Mouse (Mus musculus): ENCODE measurements around the gene Slc15a4. TPM values are rescaled to one million over a fixed set of nuclear protein-coding genes. Genes with fewer than 3 reads are reported as not detected.

Slc15a4 gene
- polyA plus RNA-seq, 2 experiments, result 5.6 to 5.7 TPM

DNA sequence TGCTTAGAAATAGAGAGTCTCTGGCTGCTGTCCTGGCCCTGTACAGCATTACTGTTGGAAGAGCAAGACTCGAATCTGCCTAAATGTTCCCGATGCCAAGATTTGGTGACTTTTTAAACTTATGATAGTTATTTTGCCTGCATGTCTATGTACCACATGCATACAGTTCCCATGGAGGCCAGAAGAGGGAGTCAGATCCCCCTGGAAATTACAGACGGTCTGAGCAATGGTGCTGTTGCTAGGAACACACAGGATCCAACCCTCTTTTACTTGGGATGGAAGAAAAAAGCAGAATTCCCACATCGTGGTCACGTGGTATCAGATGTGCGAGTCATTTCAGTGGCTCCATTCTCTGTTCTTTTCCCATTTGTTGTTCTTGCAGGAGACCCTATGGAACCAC lies 39.8 kb downstream of the Slc15a4 start:
- ATAC-seq (ENCODE audit: insufficient read depth), result no peak

DNA sequence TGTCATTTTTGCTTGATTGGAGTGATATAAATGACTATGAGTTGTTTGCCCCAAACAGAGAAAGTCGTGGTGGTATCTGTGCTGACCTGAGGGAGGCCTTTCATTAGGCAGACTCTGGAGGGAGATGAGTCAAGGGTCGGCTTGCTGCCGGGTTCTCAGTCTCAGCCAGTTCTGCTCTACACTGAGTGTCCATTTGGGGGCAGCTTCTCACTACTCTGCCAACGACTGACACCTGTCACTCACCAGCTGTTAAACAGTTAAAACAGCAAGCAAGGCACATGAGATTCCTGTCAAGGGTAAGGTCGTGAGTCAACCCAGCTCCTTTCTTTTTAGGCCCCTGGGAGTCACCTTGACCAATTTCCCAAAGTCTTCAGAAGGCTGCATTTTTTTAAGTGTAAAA lies 40.3 kb downstream of the Slc15a4 start:
- H3K4me2 ChIP-seq (ENCODE audit: low read depth), result no peak overlapping the region
- H3K4me3 ChIP-seq (ENCODE audit: insufficient read depth in 1 of 2, low read depth in 2 of 2, low read length in 2 of 2), result no peak overlapping the region
- no peak for ATAC-seq (ENCODE audit: insufficient read depth)
- no peaks in the 10 kb centered on the region for H3K4me1 ChIP-seq (replicated peaks; ENCODE audit: control insufficient read depth in 2 of 2, insufficient read depth in 2 of 2, low read length in 1 of 2)
- TF ChIP-seq EP300 (IDR thresholded peaks at IDR 0.05; ENCODE audit: low read depth), result no peak
- TF ChIP-seq CTCF (IDR thresholded peaks at IDR 0.05; ENCODE audit: low read depth), result no peak
- no peaks in the 10 kb centered on the region for H3K27me3 ChIP-seq (ENCODE audit: control insufficient read depth, insufficient read depth, low read length)
- no peak overlapping the region for H3K9ac ChIP-seq (replicated peaks)
- no peak overlapping the region for H3K27ac ChIP-seq
- peaks cover 13% of the 10 kb centered on the region for H3K36me3 ChIP-seq (replicated peaks; ENCODE audit: control insufficient read depth, insufficient read depth, low read depth)
- WGBS (ENCODE audit: insufficient replicate concordance), result 60% methylated on average over 5 of the region's 5 CpGs
- H3K9me3 ChIP-seq (ENCODE audit: control insufficient read depth, low read length), result no peaks in the 10 kb centered on the region
- DNase-seq (ENCODE audit: low read depth in 3 of 3, low spot score in 3 of 3), result no peak

More for the DNA sequence above, 39.8 kb downstream of the Slc15a4 start:
- H3K4me1 ChIP-seq (replicated peaks; ENCODE audit: control insufficient read depth in 2 of 2, insufficient read depth in 2 of 2, low read length in 1 of 2), result no peaks in the 10 kb centered on the region
- no peak overlapping the region for H3K27ac ChIP-seq
- DNase-seq (ENCODE audit: low read depth in 3 of 3, low spot score in 3 of 3), result no peak
- H3K9ac ChIP-seq (replicated peaks), result no peak overlapping the region
- no peak overlapping the region for H3K4me2 ChIP-seq (ENCODE audit: low read depth)
- peaks cover 13% of the 10 kb centered on the region for H3K36me3 ChIP-seq (replicated peaks; ENCODE audit: control insufficient read depth, insufficient read depth, low read depth)
- TF ChIP-seq EP300 (IDR thresholded peaks at IDR 0.05; ENCODE audit: low read depth), result no peak
- peak; percentile 51 for TF ChIP-seq CTCF (IDR thresholded peaks at IDR 0.05; ENCODE audit: low read depth)
- no peak overlapping the region for H3K4me3 ChIP-seq (ENCODE audit: insufficient read depth in 1 of 2, low read depth in 2 of 2, low read length in 2 of 2)
- no peaks in the 10 kb centered on the region for H3K9me3 ChIP-seq (ENCODE audit: control insufficient read depth, low read length)
- H3K27me3 ChIP-seq (ENCODE audit: control insufficient read depth, insufficient read depth, low read length), result no peaks in the 10 kb centered on the region
- 68% methylated on average over 6 of the region's 6 CpGs for WGBS (ENCODE audit: insufficient replicate concordance)

DNA sequence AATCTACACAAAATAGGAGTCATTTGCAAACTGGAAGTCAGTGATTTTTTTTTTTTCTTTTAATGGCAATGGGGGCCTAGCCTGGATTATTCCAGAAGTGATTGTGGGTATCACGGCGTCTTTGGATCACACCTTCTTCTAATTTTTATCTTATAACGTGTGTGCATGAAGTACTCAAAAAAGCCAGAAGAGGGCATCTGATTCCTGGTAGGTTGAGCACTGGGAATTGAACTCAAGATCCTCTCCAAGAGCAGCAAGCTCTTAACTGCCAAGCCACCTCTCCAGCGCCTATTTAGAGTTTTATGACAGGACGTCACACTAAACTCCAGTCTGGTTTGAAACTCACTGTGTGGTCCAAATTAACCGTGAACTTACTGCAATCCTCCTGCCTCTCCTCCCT lies 44.8 kb downstream of the Slc15a4 start:
- TF ChIP-seq EP300 (IDR thresholded peaks at IDR 0.05; ENCODE audit: low read depth) (no peak), CTCF (IDR thresholded peaks at IDR 0.05; ENCODE audit: low read depth) (no peak)
- H3K4me2 ChIP-seq (ENCODE audit: low read depth), result no peak overlapping the region

DNA sequence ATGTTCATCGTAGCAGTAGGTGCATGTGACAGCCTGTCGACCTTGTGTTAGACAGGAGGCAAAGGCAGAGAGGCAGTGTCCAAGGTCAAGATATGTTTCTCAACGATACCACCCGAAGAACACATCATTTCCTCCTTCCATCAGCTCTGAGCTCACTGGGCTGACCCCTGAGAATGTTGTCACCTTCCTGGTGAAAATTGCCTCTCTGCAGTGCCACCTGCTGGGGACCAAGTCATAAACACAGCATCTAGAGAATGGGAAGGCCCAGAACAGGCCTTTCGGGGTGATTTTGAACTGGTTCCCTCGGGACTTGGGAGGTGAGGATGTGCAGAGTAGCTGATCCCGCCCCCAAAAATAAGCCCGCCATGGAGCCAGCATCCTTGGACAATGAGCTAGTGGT lies 49.0 kb downstream of the Slc15a4 start:
- no peaks in the 10 kb centered on the region for H3K27me3 ChIP-seq (ENCODE audit: control insufficient read depth, insufficient read depth, low read length)
- 62% methylated on average over 8 of the region's 8 CpGs for WGBS (ENCODE audit: insufficient replicate concordance)
- H3K27ac ChIP-seq, result no peak overlapping the region
- no peak overlapping the region for H3K4me2 ChIP-seq (ENCODE audit: low read depth)
- no peaks in the 10 kb centered on the region for H3K9me3 ChIP-seq (ENCODE audit: control insufficient read depth, low read length)
- no peak for TF ChIP-seq EP300 (IDR thresholded peaks at IDR 0.05; ENCODE audit: low read depth)
- TF ChIP-seq CTCF (IDR thresholded peaks at IDR 0.05; ENCODE audit: low read depth), result peak; percentile 36; the same call in 1 of the 2 replicates
- H3K4me1 ChIP-seq (replicated peaks; ENCODE audit: control insufficient read depth in 2 of 2, insufficient read depth in 2 of 2, low read length in 1 of 2), result no peaks in the 10 kb centered on the region
- H3K4me3 ChIP-seq (ENCODE audit: insufficient read depth in 1 of 2, low read depth in 2 of 2, low read length in 2 of 2), result no peak overlapping the region
- H3K36me3 ChIP-seq (replicated peaks; ENCODE audit: control insufficient read depth, insufficient read depth, low read depth), result no peaks in the 10 kb centered on the region
- no peak for ATAC-seq (ENCODE audit: insufficient read depth)
- no peak overlapping the region for H3K9ac ChIP-seq (replicated peaks)
- DNase-seq (ENCODE audit: low read depth in 3 of 3, low spot score in 3 of 3), result no peak

More for the DNA sequence above, 44.8 kb downstream of the Slc15a4 start:
- no peaks in the 10 kb centered on the region for H3K27me3 ChIP-seq (ENCODE audit: control insufficient read depth, insufficient read depth, low read length)
- H3K9me3 ChIP-seq (ENCODE audit: control insufficient read depth, low read length), result no peaks in the 10 kb centered on the region
- H3K36me3 ChIP-seq (replicated peaks; ENCODE audit: control insufficient read depth, insufficient read depth, low read depth), result no peaks in the 10 kb centered on the region; the same call in 1 of the 2 replicates
- ATAC-seq (ENCODE audit: insufficient read depth), result no peak
- WGBS (ENCODE audit: insufficient replicate concordance), result 47% methylated on average over 6 of the region's 6 CpGs
- no peak overlapping the region for H3K4me3 ChIP-seq (ENCODE audit: insufficient read depth in 1 of 2, low read depth in 2 of 2, low read length in 2 of 2)
- H3K4me1 ChIP-seq (replicated peaks; ENCODE audit: control insufficient read depth in 2 of 2, insufficient read depth in 2 of 2, low read length in 1 of 2), result no peaks in the 10 kb centered on the region
- no peak overlapping the region for H3K9ac ChIP-seq (replicated peaks)
- H3K27ac ChIP-seq, result no peak overlapping the region
- no peak for DNase-seq (ENCODE audit: low read depth in 3 of 3, low spot score in 3 of 3)

DNA sequence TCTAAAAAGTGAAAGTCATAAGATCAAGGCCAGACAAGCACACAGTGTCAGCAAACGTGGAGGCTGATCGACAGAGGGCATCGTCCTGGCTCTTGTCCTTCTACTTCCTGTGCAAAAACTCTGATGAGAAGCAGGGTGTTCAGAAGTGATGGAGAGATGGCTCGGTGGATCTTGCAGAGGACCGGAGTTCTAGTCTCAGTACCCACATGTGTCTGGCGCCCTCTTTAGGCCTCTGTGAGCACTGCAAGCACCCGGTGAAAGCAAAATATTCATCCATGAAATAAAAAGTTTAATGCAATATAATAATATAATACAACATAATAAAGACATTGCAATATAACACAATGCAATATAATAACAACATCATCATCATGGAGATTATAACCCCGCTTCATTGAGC lies 55.3 kb downstream of the Slc15a4 start:
- ATAC-seq (ENCODE audit: insufficient read depth) (no peak), DNase-seq (ENCODE audit: low read depth in 3 of 3, low spot score in 3 of 3) (no peak)
- TF ChIP-seq CTCF (IDR thresholded peaks at IDR 0.05; ENCODE audit: low read depth) (peak; percentile 50), EP300 (IDR thresholded peaks at IDR 0.05; ENCODE audit: low read depth) (no peak)
- Histone ChIP-seq H3K27ac (no peak overlapping the region), H3K9ac (replicated peaks) (no peak overlapping the region), H3K9me3 (ENCODE audit: control insufficient read depth, low read length) (no peaks in the 10 kb centered on the region), H3K36me3 (replicated peaks; ENCODE audit: control insufficient read depth, insufficient read depth, low read depth) (no peaks in the 10 kb centered on the region), H3K4me3 (ENCODE audit: insufficient read depth in 1 of 2, low read depth in 2 of 2, low read length in 2 of 2) (no peak overlapping the region), H3K27me3 (ENCODE audit: control insufficient read depth, insufficient read depth, low read length) (no peaks in the 10 kb centered on the region), H3K4me2 (ENCODE audit: low read depth) (no peak overlapping the region), H3K4me1 (replicated peaks; ENCODE audit: control insufficient read depth in 2 of 2, insufficient read depth in 2 of 2, low read length in 1 of 2) (no peaks in the 10 kb centered on the region)
- WGBS (ENCODE audit: insufficient replicate concordance), result 41% methylated on average over 8 of the region's 8 CpGs
